Mouse (Mus musculus): Measurements from ENCODE around the gene Skint3. TPM values are rescaled to one million over a fixed set of nuclear protein-coding genes. Genes with fewer than 3 reads are reported as not detected.

Skint3 gene
- not detected in 2 replicates for polyA plus RNA-seq (2014; fragmentation: Nextera tagmentation; extraction: Ambion mirVana)

DNA sequence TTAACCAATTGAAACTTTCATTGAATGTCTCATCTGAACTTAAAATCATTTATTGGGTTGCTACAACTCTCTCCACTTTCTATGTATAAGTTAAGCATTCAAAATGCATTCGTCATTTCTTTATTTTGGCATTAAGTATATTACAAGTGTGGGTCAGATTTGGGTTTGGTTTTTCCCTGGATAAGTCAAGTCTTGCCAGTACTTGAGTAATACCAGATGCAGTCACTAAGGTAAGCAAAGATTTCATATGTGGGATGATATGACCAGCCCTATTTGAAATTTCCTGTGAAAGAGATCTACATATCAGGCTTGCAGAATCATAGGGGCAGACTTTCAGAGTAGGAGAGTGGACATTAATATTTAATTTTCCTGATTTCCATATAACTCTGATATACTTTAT, at the start of gene Skint3:
TSS of gene Skint3 (plus strand) at position 301 of the 400 bp plus-strand sequence.
- ATAC-seq (replicated peaks; ENCODE audit: low FRiP score): no peak
- Histone ChIP-seq H3K27me3 (ENCODE audit: control insufficient read depth, insufficient read depth, low read length) (no peaks in the 10 kb centered on the region), H3K4me1 (replicated peaks; ENCODE audit: control insufficient read depth, insufficient read depth, low read length) (no peaks in the 10 kb centered on the region), H3K9ac (ENCODE audit: low read length) (no peak within 1 kb of the TSS), H3K27ac (ENCODE audit: low read depth, low read length) (no peak within 1 kb of the TSS), H3K9me3 (ENCODE audit: control insufficient read depth, low read length) (no peaks in the 10 kb centered on the region), H3K36me3 (ENCODE audit: control insufficient read depth, insufficient read depth, low read length) (no peaks in the 10 kb centered on the region), H3K4me2 (ENCODE audit: low read depth, low read length, severe bottlenecking) (no peak within 1 kb of the TSS), H3K4me3 (ENCODE audit: low read depth, low read length) (no peak within 1 kb of the TSS)
- DNase-seq (ENCODE audit: low spot score): no peak
- WGBS: 88% methylated on average over 1 of the region's 1 CpGs

DNA sequence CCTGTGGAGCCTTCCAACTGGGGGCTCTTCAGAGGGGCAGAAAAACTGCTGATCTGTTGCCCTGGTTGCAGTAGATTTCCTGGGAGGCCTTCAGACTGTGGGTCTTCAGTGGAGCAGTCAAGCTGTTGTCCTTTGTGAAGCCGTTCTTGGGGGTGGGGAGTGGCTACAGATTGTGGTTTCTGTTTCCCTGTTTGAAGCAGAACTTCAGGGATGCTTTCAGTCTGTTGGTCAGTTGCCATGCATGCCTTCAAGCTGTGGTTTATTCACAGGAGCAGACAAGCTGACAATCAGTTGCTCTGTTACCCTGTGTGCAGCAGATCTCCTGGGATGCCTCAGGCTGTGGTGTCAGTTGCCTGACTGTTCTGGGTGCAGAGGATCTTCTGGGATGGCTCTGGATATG, 11.4 kb downstream of the Skint3 start:
- ATAC-seq (replicated peaks; ENCODE audit: low FRiP score) (no peak), DNase-seq (ENCODE audit: low spot score) (no peak)
- 60% methylated on average over 1 of the region's 1 CpGs for WGBS
- no peak overlapping the region for H3K4me2 ChIP-seq (ENCODE audit: low read depth, low read length, severe bottlenecking)
- no peaks in the 10 kb centered on the region; the same call in 1 of the 2 replicates for H3K9me3 ChIP-seq (ENCODE audit: control insufficient read depth, low read length)
- H3K9ac ChIP-seq (ENCODE audit: low read length): no peak overlapping the region
- no peaks in the 10 kb centered on the region for H3K27me3 ChIP-seq (ENCODE audit: control insufficient read depth, insufficient read depth, low read length)
- no peak overlapping the region for H3K4me3 ChIP-seq (ENCODE audit: low read depth, low read length)
- no peaks in the 10 kb centered on the region for H3K36me3 ChIP-seq (ENCODE audit: control insufficient read depth, insufficient read depth, low read length)
- H3K4me1 ChIP-seq (replicated peaks; ENCODE audit: control insufficient read depth, insufficient read depth, low read length): no peaks in the 10 kb centered on the region
- H3K27ac ChIP-seq (ENCODE audit: low read depth, low read length): no peak overlapping the region

DNA sequence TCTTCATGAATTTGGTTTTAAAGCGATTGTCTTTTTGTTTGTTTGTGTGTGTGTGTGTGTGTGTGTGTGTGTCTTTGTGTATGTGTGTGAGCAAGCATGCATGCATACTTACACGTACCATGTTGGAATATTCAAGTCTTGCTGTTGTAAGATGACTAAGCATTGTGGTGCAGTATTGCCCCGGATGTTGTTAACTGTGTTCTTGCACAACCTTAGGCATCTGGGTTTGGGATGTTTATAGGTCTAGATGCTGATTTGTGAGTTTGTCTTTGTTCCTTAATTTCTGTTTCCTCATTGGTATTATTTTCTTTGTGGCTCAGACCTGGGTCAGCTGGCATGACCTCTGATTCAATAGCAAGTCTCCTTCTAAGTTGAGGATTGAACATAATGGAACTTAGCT, 11.9 kb downstream of the Skint3 start:
- no peaks in the 10 kb centered on the region for H3K27me3 ChIP-seq (ENCODE audit: control insufficient read depth, insufficient read depth, low read length)
- no peak overlapping the region for H3K4me2 ChIP-seq (ENCODE audit: low read depth, low read length, severe bottlenecking)
- ATAC-seq (replicated peaks; ENCODE audit: low FRiP score): no peak
- H3K4me3 ChIP-seq (ENCODE audit: low read depth, low read length): no peak overlapping the region
- WGBS: 89% methylated on average over 3 of the region's 3 CpGs
- no peaks in the 10 kb centered on the region for H3K4me1 ChIP-seq (replicated peaks; ENCODE audit: control insufficient read depth, insufficient read depth, low read length)
- no peak for DNase-seq (ENCODE audit: low spot score)
- H3K27ac ChIP-seq (ENCODE audit: low read depth, low read length): no peak overlapping the region
- no peak overlapping the region for H3K9ac ChIP-seq (ENCODE audit: low read length)
- H3K36me3 ChIP-seq (ENCODE audit: control insufficient read depth, insufficient read depth, low read length): no peaks in the 10 kb centered on the region
- no peaks in the 10 kb centered on the region; the same call in 1 of the 2 replicates for H3K9me3 ChIP-seq (ENCODE audit: control insufficient read depth, low read length)

- Histone ChIP-seq H3K4me2 (ENCODE audit: low read depth, low read length, severe bottlenecking) (no peak overlapping the region), H3K9me3 (ENCODE audit: control insufficient read depth, low read length) (no peaks in the 10 kb centered on the region), H3K4me1 (replicated peaks; ENCODE audit: control insufficient read depth, insufficient read depth, low read length) (no peaks in the 10 kb centered on the region), H3K27ac (ENCODE audit: low read depth, low read length) (no peak overlapping the region), H3K9ac (ENCODE audit: low read length) (no peak overlapping the region), H3K27me3 (ENCODE audit: control insufficient read depth, insufficient read depth, low read length) (no peaks in the 10 kb centered on the region), H3K36me3 (ENCODE audit: control insufficient read depth, insufficient read depth, low read length) (no peaks in the 10 kb centered on the region), H3K4me3 (ENCODE audit: low read depth, low read length) (no peak overlapping the region)
- no peak for DNase-seq (ENCODE audit: low spot score)
- 76% methylated on average over 5 of the region's 5 CpGs for WGBS
- no peak for ATAC-seq (replicated peaks; ENCODE audit: low FRiP score)
Observed at GRCm38 (mm10) chr4:112256022-112256421, 24.0 kb downstream of the Skint3 start.

- no peak for ATAC-seq (replicated peaks; ENCODE audit: low FRiP score)
- no peak overlapping the region for H3K4me2 ChIP-seq (ENCODE audit: low read depth, low read length, severe bottlenecking)
- H3K9ac ChIP-seq (ENCODE audit: low read length): no peak overlapping the region
- H3K9me3 ChIP-seq (ENCODE audit: control insufficient read depth, low read length): no peaks in the 10 kb centered on the region
- no peak overlapping the region for H3K27ac ChIP-seq (ENCODE audit: low read depth, low read length)
- H3K4me3 ChIP-seq (ENCODE audit: low read depth, low read length): no peak overlapping the region
- no peak for DNase-seq (ENCODE audit: low spot score)
- no peaks in the 10 kb centered on the region for H3K27me3 ChIP-seq (ENCODE audit: control insufficient read depth, insufficient read depth, low read length)
- WGBS: 82% methylated on average over 12 of the region's 12 CpGs
- H3K36me3 ChIP-seq (ENCODE audit: control insufficient read depth, insufficient read depth, low read length): no peaks in the 10 kb centered on the region
- H3K4me1 ChIP-seq (replicated peaks; ENCODE audit: control insufficient read depth, insufficient read depth, low read length): no peaks in the 10 kb centered on the region
Observed at GRCm38 (mm10) chr4:112287178-112287974, 55.3 kb downstream of the Skint3 start.

- H3K27ac ChIP-seq (ENCODE audit: low read depth, low read length): no peak overlapping the region
- 89% methylated on average over 4 of the region's 4 CpGs for WGBS
- no peak for ATAC-seq (replicated peaks; ENCODE audit: low FRiP score)
- no peaks in the 10 kb centered on the region for H3K9me3 ChIP-seq (ENCODE audit: control insufficient read depth, low read length)
- H3K36me3 ChIP-seq (ENCODE audit: control insufficient read depth, insufficient read depth, low read length): no peaks in the 10 kb centered on the region
- no peak for DNase-seq (ENCODE audit: low spot score)
- H3K9ac ChIP-seq (ENCODE audit: low read length): no peak overlapping the region
- no peak overlapping the region for H3K4me2 ChIP-seq (ENCODE audit: low read depth, low read length, severe bottlenecking)
- no peaks in the 10 kb centered on the region for H3K27me3 ChIP-seq (ENCODE audit: control insufficient read depth, insufficient read depth, low read length)
- no peak overlapping the region for H3K4me3 ChIP-seq (ENCODE audit: low read depth, low read length)
- no peaks in the 10 kb centered on the region for H3K4me1 ChIP-seq (replicated peaks; ENCODE audit: control insufficient read depth, insufficient read depth, low read length)
Observed at GRCm38 (mm10) chr4:112288396-112288795, 56.4 kb downstream of the Skint3 start.

DNA sequence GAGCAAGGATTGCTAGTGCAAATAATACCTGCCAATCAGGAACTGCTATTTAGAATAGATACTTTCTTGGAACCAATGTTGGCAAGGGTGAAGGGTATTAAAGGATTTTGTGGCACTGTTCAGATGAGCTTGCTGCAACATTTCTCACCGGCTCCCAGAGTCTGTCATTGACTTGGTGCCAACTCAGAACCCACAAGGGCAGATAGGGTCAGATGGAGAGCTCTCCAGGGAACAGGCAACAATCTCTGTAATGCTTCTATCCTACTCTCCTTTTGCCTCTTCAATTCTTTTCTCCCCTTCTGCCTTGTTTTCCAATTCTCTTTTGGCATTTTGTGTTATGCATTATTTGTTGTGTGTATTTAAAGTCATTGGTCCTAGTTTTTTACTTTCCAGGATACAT, 70.3 kb downstream of the Skint3 start:
- Histone ChIP-seq H3K9me3 (ENCODE audit: control insufficient read depth, low read length) (no peaks in the 10 kb centered on the region; the same call in 1 of the 2 replicates), H3K36me3 (ENCODE audit: control insufficient read depth, insufficient read depth, low read length) (no peaks in the 10 kb centered on the region), H3K4me2 (ENCODE audit: low read depth, low read length, severe bottlenecking) (no peak overlapping the region), H3K9ac (ENCODE audit: low read length) (no peak overlapping the region), H3K4me1 (replicated peaks; ENCODE audit: control insufficient read depth, insufficient read depth, low read length) (no peaks in the 10 kb centered on the region), H3K4me3 (ENCODE audit: low read depth, low read length) (no peak overlapping the region), H3K27me3 (ENCODE audit: control insufficient read depth, insufficient read depth, low read length) (no peaks in the 10 kb centered on the region), H3K27ac (ENCODE audit: low read depth, low read length) (no peak overlapping the region)
- DNase-seq (ENCODE audit: low spot score) (no peak), ATAC-seq (replicated peaks; ENCODE audit: low FRiP score) (no peak)
- 77% methylated on average over 1 of the region's 1 CpGs for WGBS

- Histone ChIP-seq H3K9me3 (ENCODE audit: control insufficient read depth, low read length) (no peaks in the 10 kb centered on the region; the same call in 1 of the 2 replicates), H3K9ac (ENCODE audit: low read length) (no peak overlapping the region), H3K36me3 (ENCODE audit: control insufficient read depth, insufficient read depth, low read length) (no peaks in the 10 kb centered on the region), H3K4me1 (replicated peaks; ENCODE audit: control insufficient read depth, insufficient read depth, low read length) (no peaks in the 10 kb centered on the region), H3K4me2 (ENCODE audit: low read depth, low read length, severe bottlenecking) (no peak overlapping the region), H3K27ac (ENCODE audit: low read depth, low read length) (no peak overlapping the region), H3K4me3 (ENCODE audit: low read depth, low read length) (no peak overlapping the region), H3K27me3 (ENCODE audit: control insufficient read depth, insufficient read depth, low read length) (no peaks in the 10 kb centered on the region)
- DNase-seq (ENCODE audit: low spot score): no peak
- ATAC-seq (replicated peaks; ENCODE audit: low FRiP score): no peak
- 87% methylated on average over 3 of the region's 3 CpGs for WGBS
Observed at GRCm38 (mm10) chr4:112302855-112303509, 70.9 kb downstream of the Skint3 start.
